Mouse (Mus musculus) thymus, postnatal 36 days (tissue): ENCODE results near the gene Fcgr3.
"Not testable (repeated sequence)": the region's sequence is repeated elsewhere in the genome, so short reads cannot be mapped to it uniquely, and the experiment has no call there.

Source experiments
- DNase-seq, 2 experiments: peaks; one replicate each; pipeline ENCODE4 v3.0.0; 2022; ENCODE audit warnings: mixed read lengths in 2 of 2

Gene Fcgr3

GRCm38 (mm10) chr1:171081512-171082231, 16.9 kb upstream of the Fcgr3 start:
- not testable (repeated sequence) for DNase-seq

GRCm38 (mm10) chr1:171079825-171080224, 15.1 kb upstream of the Fcgr3 start:
- DNase-seq: not testable (repeated sequence)

DNA sequence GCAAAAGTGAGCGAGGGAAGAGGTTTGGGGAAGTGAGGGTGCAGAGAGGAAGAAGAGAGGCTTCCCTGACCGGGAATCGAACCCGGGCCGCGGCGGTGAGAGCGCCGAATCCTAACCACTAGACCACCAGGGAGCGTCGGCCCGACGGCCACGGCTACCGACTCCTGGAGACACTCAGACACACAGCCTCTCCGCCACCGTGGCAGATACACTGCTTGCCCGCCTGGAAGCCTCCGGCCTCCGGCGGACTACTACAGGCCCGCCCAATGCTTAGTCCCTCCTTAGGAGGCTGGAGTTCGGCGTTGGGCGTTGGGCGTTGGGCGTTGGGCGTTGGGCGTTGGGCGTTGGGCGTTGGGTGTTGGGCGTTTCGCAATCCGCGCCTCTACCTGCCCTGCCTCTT, 14.6 kb upstream of the Fcgr3 start:
- not testable (repeated sequence) for DNase-seq

DNA sequence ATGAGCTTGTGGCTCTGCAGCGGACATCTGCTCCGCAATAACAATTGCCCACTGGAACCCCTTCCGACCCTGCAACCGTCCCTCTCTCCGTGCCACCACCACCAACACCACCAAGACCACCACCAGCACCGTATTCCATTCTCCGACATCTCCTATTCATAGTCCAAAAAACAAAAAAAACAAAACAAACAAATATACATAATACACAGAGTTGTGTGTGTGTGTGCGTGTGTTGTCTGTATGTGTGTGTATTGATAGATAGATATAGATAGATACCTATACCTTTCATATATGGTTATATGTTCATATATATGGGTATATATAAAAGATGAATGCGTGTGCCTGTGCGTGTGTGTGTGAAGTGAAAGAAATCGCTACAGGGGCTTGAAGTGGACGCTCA, 13.7 kb upstream of the Fcgr3 start:
- not testable (repeated sequence) for DNase-seq

- not testable (repeated sequence) for DNase-seq
Measured at GRCm38 (mm10) chr1:171077955-171078354, 13.2 kb upstream of the Fcgr3 start.

DNA sequence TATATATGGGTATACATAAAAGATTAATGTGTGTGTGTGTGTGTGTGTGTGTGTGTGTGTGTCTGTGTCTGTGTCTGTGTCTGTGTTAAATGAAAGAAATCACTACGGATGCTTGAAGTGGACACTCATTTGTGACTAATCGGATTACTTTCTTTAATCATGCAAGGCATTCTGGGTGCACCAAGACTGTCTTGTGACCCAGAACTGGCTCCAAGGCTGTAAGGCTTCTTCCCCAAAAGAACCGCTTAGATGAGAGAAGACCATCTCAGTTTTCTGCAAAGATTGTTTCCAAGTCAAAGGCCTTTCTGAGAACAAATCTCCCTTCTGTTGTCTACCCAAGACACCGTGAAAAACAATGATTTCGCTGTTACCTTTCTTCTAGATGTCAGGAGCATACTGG, 12.5 kb upstream of the Fcgr3 start:
- DNase-seq: not testable (repeated sequence)

DNA sequence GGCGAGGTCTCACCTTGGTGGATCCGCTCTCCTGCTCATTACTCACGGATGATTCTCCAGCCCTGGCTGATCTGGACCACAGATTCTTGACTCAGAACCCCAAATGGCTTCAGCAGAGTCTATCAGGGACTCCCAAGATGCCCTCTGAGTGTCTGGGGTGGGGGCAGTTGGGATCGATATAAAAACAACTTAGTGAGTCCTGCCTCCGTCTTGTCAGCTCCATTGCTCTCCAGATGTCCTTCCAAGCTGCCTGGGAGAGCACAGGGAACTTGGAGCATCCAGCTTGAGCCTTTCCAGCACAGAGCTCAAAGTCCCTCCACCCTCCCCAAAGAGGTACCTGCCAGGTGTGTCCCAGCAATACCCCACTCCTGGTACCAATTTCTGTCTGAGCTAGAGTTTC, 11.4 kb upstream of the Fcgr3 start:
- DNase-seq: not testable (repeated sequence)

DNA sequence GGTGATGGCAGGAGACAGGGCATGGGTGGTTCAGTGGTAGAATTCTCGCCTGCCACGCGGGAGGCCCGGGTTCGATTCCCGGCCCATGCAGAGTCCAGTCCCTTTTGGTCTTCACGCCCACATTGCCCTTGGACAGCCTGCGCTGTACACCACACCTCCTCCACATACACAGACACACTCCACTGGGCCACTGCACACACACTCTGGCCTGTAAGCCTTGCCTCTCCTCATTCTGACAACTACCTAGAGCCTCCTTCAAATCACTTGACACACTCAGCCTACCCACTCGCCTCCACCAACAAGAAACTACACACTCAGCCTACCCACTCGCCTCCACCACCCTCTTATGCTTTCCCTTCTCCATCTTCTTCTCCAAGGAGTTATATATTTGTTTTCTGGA, 9.5 kb upstream of the Fcgr3 start:
- DNase-seq: not testable (repeated sequence)

GRCm38 (mm10) chr1:171072217-171072616, 7.5 kb upstream of the Fcgr3 start:
- not testable (repeated sequence) for DNase-seq

GRCm38 (mm10) chr1:171071726-171072125, 7.0 kb upstream of the Fcgr3 start:
- DNase-seq: not testable (repeated sequence)

DNA sequence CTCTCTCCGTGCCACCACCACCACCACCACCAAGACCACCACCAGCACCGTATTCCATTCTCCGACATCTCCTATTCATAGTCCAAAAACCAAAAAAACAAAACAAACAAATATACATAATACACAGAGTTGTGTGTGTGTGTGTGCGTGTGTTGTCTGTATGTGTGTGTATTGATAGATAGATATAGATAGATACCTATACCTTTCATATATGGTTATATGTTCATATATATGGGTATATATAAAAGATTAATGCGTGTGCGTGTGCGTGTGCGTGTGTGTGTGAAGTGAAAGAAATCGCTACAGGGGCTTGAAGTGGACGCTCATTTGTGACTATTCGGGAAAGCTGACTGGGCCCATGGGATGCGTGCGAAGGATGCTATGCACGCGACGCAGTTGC, 6.1 kb upstream of the Fcgr3 start:
- not testable (repeated sequence) for DNase-seq

- DNase-seq: not testable (repeated sequence)
Measured at GRCm38 (mm10) chr1:171069508-171069907, 4.8 kb upstream of the Fcgr3 start.

GRCm38 (mm10) chr1:171067928-171068327, 3.2 kb upstream of the Fcgr3 start:
- DNase-seq: not testable (repeated sequence)

DNA sequence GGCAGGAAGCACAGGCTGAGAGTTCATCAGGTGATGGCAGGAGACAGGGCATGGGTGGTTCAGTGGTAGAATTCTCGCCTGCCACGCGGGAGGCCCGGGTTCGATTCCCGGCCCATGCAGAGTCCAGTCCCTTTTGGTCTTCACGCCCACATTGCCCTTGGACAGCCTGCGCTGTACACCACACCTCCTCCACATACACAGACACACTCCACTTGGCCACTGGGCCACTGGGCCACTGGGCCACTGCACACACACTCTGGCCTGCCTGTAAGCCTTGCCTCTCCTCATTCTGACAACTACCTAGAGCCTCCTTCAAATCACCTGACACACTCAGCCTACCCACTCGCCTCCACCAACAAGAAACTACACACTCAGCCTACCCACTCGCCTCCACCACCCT, 1.8 kb upstream of the Fcgr3 start:
- not testable (repeated sequence) for DNase-seq

GRCm38 (mm10) chr1:171065768-171066167, 1.0 kb upstream of the Fcgr3 start:
- peak in 1 of 2 experiments; percentile 55 for DNase-seq

DNA sequence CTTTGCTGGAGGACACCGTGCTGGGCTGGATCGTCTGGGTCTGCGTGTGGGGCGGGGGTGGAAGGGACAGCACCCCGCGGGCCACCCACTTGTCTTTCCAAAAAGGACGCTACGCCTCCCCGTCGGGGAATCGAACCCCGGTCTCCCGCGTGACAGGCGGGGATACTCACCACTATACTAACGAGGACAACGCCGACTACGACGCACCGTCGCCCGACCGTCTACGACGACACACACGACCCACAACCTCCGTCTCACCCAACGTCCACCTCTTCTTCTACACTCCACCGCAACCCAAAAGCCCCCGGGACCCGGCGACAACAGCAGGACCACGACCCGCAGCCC, 480 bp upstream of the Fcgr3 start:
- DNase-seq: peak; percentile 53 to 56

DNA sequence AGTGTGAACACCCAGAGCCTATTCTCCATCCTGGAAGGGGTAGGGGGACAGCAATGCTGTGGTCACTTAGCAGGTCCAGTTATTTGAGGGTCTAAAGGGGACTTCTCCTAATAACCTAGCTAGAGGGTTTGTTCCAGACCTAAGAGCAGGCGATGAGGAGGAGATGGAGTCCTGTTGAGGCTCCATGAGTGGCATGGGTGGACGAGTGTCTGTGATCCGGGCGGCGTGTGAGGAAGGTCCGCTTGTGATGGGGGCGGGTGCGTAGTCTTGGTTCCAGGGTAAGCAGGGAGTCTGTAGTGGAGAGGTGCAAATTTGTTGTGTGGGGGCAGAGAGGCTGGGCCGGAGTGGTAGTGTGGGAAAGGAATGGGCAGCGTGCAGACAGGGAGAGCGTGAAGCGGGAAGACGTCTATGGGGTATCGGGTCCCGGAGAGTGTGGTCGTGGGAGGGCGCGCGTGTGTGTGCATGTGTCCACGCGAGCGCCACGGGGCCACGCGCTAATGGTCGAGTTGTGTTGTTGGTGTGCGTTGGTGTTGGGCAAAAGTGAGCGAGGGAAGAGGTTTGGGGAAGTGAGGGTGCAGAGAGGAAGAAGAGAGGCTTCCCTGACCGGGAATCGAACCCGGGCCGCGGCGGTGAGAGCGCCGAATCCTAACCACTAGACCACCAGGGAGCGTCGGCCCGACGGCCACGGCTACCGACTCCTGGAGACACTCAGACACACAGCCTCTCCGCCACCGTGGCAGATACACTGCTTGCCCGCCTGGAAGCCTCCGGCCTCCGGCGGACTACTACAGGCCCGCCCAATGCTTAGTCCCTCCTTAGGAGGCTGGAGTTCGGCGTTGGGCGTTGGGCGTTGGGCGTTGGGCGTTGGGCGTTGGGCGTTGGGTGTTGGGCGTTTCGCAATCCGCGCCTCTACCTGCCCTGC, 905 bp downstream of the Fcgr3 start:
- peak; percentile 29 to 45 for DNase-seq

DNA sequence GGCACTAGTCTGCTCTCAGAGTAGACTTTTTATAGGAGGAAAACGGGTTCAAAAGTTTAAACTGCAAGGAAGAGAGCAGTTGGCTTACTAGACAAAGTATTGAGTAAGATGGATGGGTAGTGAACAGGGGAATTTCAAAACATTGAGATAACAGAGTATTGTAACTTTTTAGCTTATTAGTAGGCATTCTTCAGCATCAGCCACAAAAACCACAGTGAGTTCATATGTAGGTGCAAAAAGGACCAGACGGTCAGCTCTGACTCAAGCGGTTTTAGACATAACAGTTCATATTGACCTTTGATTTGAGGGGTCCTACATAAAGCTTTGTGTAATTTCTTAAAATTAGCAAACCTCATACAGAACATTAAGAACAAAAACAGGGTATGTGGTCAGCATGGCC, 3.2 kb downstream of the Fcgr3 start:
- no peak for DNase-seq

DNA sequence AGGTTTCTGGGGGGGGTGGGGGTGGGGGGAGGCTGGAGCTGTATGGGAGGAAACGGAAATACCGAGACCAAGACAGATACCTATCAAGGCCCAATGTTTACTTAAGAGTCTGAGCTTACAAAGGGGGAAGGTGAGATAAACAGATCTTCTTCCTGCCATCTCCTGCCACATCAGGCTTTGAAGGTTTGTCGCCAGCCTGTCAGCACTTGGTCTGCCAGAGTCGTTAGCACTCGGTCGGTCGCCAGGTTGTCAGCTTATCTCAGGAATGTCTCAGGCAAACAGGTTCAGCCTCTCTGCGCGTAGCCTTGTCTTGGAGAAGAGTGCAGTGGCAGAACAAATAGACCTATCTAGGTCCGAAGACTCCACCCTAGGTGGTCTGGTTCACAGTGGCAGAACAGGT, 4.3 kb downstream of the Fcgr3 start:
- no peak for DNase-seq

DNA sequence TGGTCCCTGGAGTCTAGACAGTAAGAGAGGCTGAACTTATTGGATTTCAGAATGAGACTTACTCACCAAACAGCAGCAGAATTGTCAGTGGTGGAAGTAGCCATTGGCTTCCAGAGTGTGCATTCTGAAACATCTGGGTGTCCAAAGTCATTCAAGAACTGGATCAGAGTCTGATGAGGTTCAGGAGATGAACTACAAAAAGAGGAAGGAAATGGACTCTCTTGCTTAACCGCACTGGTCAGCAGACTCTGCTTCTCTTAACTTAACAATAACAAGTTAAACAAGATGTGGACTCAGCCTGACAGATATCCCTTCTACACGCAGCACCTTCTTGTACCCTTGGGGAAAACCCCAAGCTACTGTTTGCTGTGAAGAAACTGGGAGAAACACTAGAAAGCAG, 5.5 kb downstream of the Fcgr3 start:
- no peak for DNase-seq

GRCm38 (mm10) chr1:171057253-171057652, 7.5 kb downstream of the Fcgr3 start:
- DNase-seq: no peak

GRCm38 (mm10) chr1:171053305-171053704, 11.4 kb downstream of the Fcgr3 start:
- DNase-seq: no peak

GRCm38 (mm10) chr1:171050774-171051173, 14.0 kb downstream of the Fcgr3 start:
- DNase-seq: no peak

DNA sequence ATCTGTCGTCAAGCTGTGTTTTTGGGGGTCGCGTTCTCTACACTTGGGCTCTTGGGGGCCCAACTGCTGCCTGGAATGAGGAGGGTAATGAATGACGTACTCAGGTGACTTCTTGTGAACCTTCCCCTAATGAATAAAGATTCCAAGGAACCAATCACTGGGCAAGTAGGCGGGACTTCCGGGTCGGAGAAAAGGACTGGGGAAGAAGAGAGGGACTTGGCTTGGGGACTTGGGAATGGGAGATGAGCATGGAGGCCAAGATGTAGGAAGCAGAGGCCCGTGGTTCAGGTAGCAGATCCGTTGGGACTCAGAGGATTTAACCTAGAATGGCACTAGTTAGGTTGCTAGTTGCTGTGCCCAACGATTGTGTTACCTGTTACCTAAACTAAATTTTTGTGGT, 15.5 kb downstream of the Fcgr3 start:
- DNase-seq: no peak
